Mouse (Mus musculus) intestine, postnatal 0 days (tissue): ENCODE measurements around the gene Dlg2. TPM values are rescaled to one million over a fixed set of nuclear protein-coding genes. Genes with fewer than 3 reads are reported as not detected.

ENCODE experiments used
- ATAC-seq: fragments of 200-750 bp; cut with Nextera tagmentation; 2 replicates; pipeline ENCODE4 v1.8.0; 2017; ENCODE audit warnings: mild to moderate bottlenecking, moderate TSS enrichment, moderate library complexity
- H3K27ac ChIP-seq: fragments of 300-500 bp; sonication (generic); 2 replicates; pipeline ENCODE4 v1.5.1; 2014; ENCODE audit warnings: mild to moderate bottlenecking, low read depth, low read length, moderate library complexity
- H3K27me3 ChIP-seq: fragments of 300-500 bp; sonication (generic); replicated peaks from 2 replicates; pipeline ENCODE4 v1.6.1; 2014; ENCODE audit warnings: low read length, mixed read lengths; ENCODE audit not compliant: control insufficient read depth, insufficient read depth
- H3K36me3 ChIP-seq: fragments of 300-500 bp; sonication (generic); 2 replicates; pipeline ENCODE4 v1.6.1; 2014; ENCODE audit warnings: mild to moderate bottlenecking, moderate library complexity; ENCODE audit not compliant: control insufficient read depth, insufficient read depth
- H3K4me1 ChIP-seq: fragments of 300-500 bp; sonication (generic); replicated peaks from 2 replicates; pipeline ENCODE4 v1.6.1; 2014; ENCODE audit warnings: antibody characterized with exemption, low read length, mixed read lengths; ENCODE audit not compliant: control insufficient read depth, insufficient read depth
- H3K4me2 ChIP-seq: fragments of 300-500 bp; sonication (generic); replicated peaks from 2 replicates; pipeline ENCODE4 v1.6.1; 2014; ENCODE audit warnings: low read depth, mild to moderate bottlenecking, moderate library complexity
- H3K4me3 ChIP-seq: fragments of 300-500 bp; sonication (generic); 2 replicates; pipeline ENCODE4 v1.5.1; 2014; ENCODE audit warnings: low read depth, low read length
- H3K9ac ChIP-seq: fragments of 300-500 bp; sonication (generic); 2 replicates; pipeline ENCODE4 v1.6.1; 2014; ENCODE audit warnings: mild to moderate bottlenecking, low read depth, low read length
- H3K9me3 ChIP-seq: fragments of 300-500 bp; sonication (generic); 2 replicates; pipeline ENCODE4 v1.6.1; 2016; ENCODE audit warnings: mixed run types; ENCODE audit not compliant: control insufficient read depth
- CTCF ChIP-seq: sonication (generic); IDR thresholded peaks from 2 replicates; pipeline ENCODE4 v1.5.1; 2016; ENCODE audit warnings: low read depth, mild to moderate bottlenecking, control low read depth, antibody characterized with exemption, moderate library complexity
- WGBS: fragments of 180-500 bp; shearing (Covaris S2); extraction: QIAGEN DNeasy Blood & Tissue Kit; methylation state at CpG from one replicate; pipeline ENCODE4 v1.1.7; 2014; 5-methylcytosine and 5-hydroxymethylcytosine counted together
- polyA plus RNA-seq: library from polyadenylated mRNA; unstranded; fragments of >200 nt; fragmentation: Nextera tagmentation; extraction: Ambion mirVana; gene quantifications from 2 replicates; pipeline ENCODE4 v1.2.1, GENCODE M21; 2015

Gene Dlg2
- polyA plus RNA-seq, 1 experiment from 2014 or later, result 1.1 TPM

GRCm38 (mm10) chr7:91583566-91583965 is 1107.1 kb downstream of the Dlg2 start:
- Histone ChIP-seq H3K27ac (no peak overlapping the region), H3K4me2 (no peak overlapping the region), H3K9ac (no peak overlapping the region), H3K4me1 (no peaks in the 10 kb centered on the region), H3K4me3 (no peak overlapping the region), H3K9me3 (no peaks in the 10 kb centered on the region), H3K27me3 (no peaks in the 10 kb centered on the region), H3K36me3 (no peaks in the 10 kb centered on the region)
- ATAC-seq, result no peak
- WGBS, result 34% methylated on average over 1 of the region's 1 CpGs
- no peak for TF ChIP-seq CTCF

GRCm38 (mm10) chr7:91591261-91592170 is 1115.0 kb downstream of the Dlg2 start:
- no peak overlapping the region for H3K4me3 ChIP-seq
- no peaks in the 10 kb centered on the region for H3K27me3 ChIP-seq
- ATAC-seq, result no peak
- no peak overlapping the region for H3K9ac ChIP-seq
- 71% methylated on average over 5 of the region's 5 CpGs for WGBS
- H3K36me3 ChIP-seq, result no peaks in the 10 kb centered on the region
- no peak overlapping the region for H3K4me2 ChIP-seq
- no peak for TF ChIP-seq CTCF
- H3K27ac ChIP-seq, result no peak overlapping the region
- H3K9me3 ChIP-seq, result no peaks in the 10 kb centered on the region
- no peaks in the 10 kb centered on the region for H3K4me1 ChIP-seq

DNA sequence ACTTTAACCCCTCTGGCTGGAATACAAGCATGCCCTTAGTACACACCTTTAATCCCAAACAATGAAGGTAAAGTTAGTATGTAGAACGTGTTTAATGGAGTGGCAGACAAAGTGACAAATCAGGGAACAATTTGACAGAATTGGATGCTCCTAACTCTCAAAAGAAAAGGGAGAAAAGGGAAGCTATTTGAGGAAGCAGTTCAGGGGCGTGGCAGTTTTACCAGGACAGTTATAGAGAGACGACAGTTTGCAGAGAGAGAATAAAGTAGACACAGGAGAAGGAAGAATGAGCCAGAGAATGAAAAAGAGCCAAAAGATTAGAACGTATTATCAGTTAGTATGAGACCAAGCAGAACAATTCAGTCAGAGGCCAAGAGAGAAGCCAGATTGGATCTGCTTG is 1122.1 kb downstream of the Dlg2 start:
- 64% methylated on average over 4 of the region's 4 CpGs for WGBS

DNA sequence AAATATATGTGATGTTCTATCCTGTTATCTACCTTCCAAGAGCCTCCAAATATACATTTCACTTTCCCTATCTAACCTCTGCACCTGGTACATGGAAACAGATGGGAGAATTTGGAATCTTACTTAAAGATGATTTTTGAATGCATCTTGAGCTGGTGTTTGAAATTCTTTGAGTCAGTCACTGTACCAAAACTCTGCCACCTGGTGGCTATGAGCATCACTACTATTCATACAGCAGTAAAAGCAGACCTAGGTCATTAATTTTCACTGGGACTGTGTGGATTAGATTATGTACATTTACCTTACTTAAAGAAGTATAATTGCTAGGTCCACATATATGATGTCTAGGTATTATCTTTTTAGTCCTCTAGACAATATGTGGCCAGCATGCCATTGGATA is 1124.8 kb downstream of the Dlg2 start:
- peak; percentile 60 for TF ChIP-seq CTCF
- no peak overlapping the region for H3K9ac ChIP-seq
- no peak overlapping the region for H3K4me3 ChIP-seq
- no peak for ATAC-seq
- H3K4me1 ChIP-seq, result no peaks in the 10 kb centered on the region
- H3K27me3 ChIP-seq, result no peaks in the 10 kb centered on the region
- no peaks in the 10 kb centered on the region for H3K36me3 ChIP-seq
- no peak overlapping the region for H3K4me2 ChIP-seq
- H3K27ac ChIP-seq, result no peak overlapping the region
- H3K9me3 ChIP-seq, result no peaks in the 10 kb centered on the region

More for the DNA sequence above, 1122.1 kb downstream of the Dlg2 start:
- H3K4me2 ChIP-seq, result no peak overlapping the region
- no peak for ATAC-seq
- no peak overlapping the region for H3K4me3 ChIP-seq
- TF ChIP-seq CTCF, result no peak
- no peaks in the 10 kb centered on the region for H3K4me1 ChIP-seq
- H3K27ac ChIP-seq, result no peak overlapping the region
- H3K27me3 ChIP-seq, result no peaks in the 10 kb centered on the region
- no peaks in the 10 kb centered on the region for H3K9me3 ChIP-seq
- no peaks in the 10 kb centered on the region for H3K36me3 ChIP-seq
- H3K9ac ChIP-seq, result no peak overlapping the region

DNA sequence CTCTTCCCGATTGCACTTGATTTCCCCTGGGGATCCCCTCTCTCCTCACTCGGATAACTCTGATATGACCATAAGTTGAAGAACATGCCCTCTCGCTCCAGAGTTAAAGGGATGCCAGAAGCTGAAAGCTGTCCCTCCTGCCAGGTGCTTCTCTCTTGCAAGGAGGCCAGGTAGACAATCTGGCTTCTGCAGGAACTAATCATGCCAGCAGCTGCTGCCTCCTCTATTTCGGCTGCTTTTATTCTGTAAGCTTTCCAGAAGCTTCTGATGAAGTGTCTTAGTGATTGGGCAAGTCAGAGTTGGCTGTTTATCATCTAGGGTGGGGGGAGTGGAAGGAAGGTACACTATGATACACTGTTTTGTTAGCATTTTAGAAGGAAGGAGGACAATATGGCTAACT is 1127.1 kb downstream of the Dlg2 start:
- Histone ChIP-seq H3K9ac (no peak overlapping the region), H3K9me3 (no peaks in the 10 kb centered on the region), H3K4me1 (no peaks in the 10 kb centered on the region), H3K4me2 (no peak overlapping the region), H3K27me3 (no peaks in the 10 kb centered on the region), H3K4me3 (no peak overlapping the region), H3K27ac (no peak overlapping the region), H3K36me3 (no peaks in the 10 kb centered on the region)
- ATAC-seq, result no peak
- whole genome bisulfite sequencing, result 76% methylated on average over 4 of the region's 4 CpGs
- no peak for TF ChIP-seq CTCF

DNA sequence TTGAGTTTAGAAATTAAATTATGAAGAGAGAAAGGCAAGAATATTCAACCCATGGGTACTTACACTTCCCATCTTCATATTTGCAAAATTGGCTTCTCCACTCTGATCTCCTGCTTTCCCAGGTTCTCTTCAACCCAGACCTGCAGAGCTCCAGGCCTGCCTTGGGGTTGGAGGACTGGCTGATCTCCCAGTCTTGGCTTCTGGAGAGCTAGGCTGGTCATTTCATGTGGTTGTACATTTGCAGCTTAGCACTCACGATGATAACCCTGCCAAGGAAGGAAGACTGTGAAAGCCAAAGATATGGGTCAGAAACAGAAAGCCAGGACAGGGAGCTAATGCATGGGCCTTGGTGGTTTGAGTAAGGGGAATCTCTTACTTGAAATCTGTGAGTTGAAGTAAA is 1176.6 kb downstream of the Dlg2 start:
- Histone ChIP-seq H3K36me3 (no peaks in the 10 kb centered on the region), H3K27ac (no peak overlapping the region), H3K27me3 (no peaks in the 10 kb centered on the region), H3K4me3 (no peak overlapping the region), H3K4me1 (no peaks in the 10 kb centered on the region), H3K9ac (no peak overlapping the region), H3K9me3 (no peaks in the 10 kb centered on the region), H3K4me2 (no peak overlapping the region)
- TF ChIP-seq CTCF, result no peak
- WGBS, result 81% methylated on average over 1 of the region's 1 CpGs
- no peak for ATAC-seq
